Mouse (Mus musculus) liver, embryonic 11.5 days (tissue): Measurements from ENCODE around the gene Zfp791. TPM values are rescaled to one million over a fixed set of nuclear protein-coding genes. Genes with fewer than 3 reads are reported as not detected.

Experiments used
- ATAC-seq: fragments of 200-750 bp; cut with Nextera tagmentation; replicated peaks from 2 replicates; pipeline ENCODE4 v1.8.0; 2017; ENCODE audit warnings: moderate number of reproducible peaks, mild to moderate bottlenecking, moderate TSS enrichment, moderate library complexity; ENCODE audit not compliant: low FRiP score
- DNase-seq: peaks from one replicate; pipeline ENCODE4 v3.0.0-alpha.2; 2017; ENCODE audit warnings: low spot score
- H3K27ac ChIP-seq: fragments of 300-500 bp; sonication (generic); 2 replicates; pipeline ENCODE4 v1.5.1; 2014; ENCODE audit warnings: mild to moderate bottlenecking, low read depth, low read length, control low read depth
- H3K27me3 ChIP-seq: fragments of 300-500 bp; sonication (generic); replicated peaks from 2 replicates; pipeline ENCODE4 v1.6.1; 2014; ENCODE audit warnings: low read length, mixed read lengths; ENCODE audit not compliant: control insufficient read depth, insufficient read depth
- H3K36me3 ChIP-seq: fragments of 300-500 bp; sonication (generic); 2 replicates; pipeline ENCODE4 v1.6.1; 2014; ENCODE audit warnings: mild to moderate bottlenecking, low read length, moderate library complexity, mixed read lengths; ENCODE audit not compliant: control insufficient read depth, insufficient read depth
- H3K4me1 ChIP-seq: fragments of 300-500 bp; sonication (generic); replicated peaks from 2 replicates; pipeline ENCODE4 v1.6.1; 2014; ENCODE audit warnings: low read length, mixed read lengths; ENCODE audit not compliant: control insufficient read depth, insufficient read depth
- H3K4me2 ChIP-seq: fragments of 300-500 bp; sonication (generic); 2 replicates; pipeline ENCODE4 v1.6.1; 2014; ENCODE audit warnings: mild to moderate bottlenecking, control low read depth, moderate library complexity
- H3K4me3 ChIP-seq: fragments of 300-500 bp; sonication (generic); 2 replicates; pipeline ENCODE4 v1.5.1; 2014; ENCODE audit warnings: low read depth, low read length, control low read depth
- H3K9ac ChIP-seq: fragments of 300-500 bp; sonication (generic); 2 replicates; pipeline ENCODE4 v1.6.1; 2014; ENCODE audit warnings: low read depth, low read length, control low read depth
- H3K9me3 ChIP-seq: fragments of 300-500 bp; sonication (generic); 2 replicates; pipeline ENCODE4 v1.6.1; 2016; ENCODE audit warnings: low read length, inconsistent platforms, mixed read lengths; ENCODE audit not compliant: control insufficient read depth
- WGBS: fragments of 180-500 bp; shearing (Covaris S2); extraction: QIAGEN DNeasy Blood & Tissue Kit; methylation state at CpG from one replicate; pipeline ENCODE4 v1.1.7; 2014; 5-methylcytosine and 5-hydroxymethylcytosine counted together
- polyA plus RNA-seq: library from polyadenylated mRNA; unstranded; fragments of >200 nt; fragmentation: Nextera tagmentation; extraction: Ambion mirVana; gene quantifications from 2 replicates; pipeline ENCODE4 v1.2.1, GENCODE M21; 2014

The Zfp791 gene
- polyA plus RNA-seq, 1 experiment from 2014 or later: 1.1 TPM

DNA sequence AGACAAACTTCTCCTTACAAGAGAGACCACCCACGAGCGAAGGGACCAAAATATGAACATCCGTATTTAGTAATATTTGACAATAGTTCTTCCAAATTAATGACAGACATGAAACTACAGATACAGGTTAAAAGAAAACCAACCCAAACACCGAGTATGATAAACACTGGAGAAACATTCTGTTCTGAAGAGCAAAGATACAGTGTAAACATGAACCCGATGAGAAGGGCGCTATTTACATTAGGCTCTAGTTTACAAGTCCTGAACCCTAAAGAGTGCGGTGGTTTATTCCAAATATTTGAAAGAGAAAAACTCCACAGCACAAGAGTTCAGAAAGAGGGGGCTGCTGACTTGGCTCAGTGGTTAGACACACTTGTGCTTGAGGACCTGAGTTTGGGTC is 5.9 kb downstream of the Zfp791 start:
- no peak overlapping the region for H3K4me2 ChIP-seq

DNA sequence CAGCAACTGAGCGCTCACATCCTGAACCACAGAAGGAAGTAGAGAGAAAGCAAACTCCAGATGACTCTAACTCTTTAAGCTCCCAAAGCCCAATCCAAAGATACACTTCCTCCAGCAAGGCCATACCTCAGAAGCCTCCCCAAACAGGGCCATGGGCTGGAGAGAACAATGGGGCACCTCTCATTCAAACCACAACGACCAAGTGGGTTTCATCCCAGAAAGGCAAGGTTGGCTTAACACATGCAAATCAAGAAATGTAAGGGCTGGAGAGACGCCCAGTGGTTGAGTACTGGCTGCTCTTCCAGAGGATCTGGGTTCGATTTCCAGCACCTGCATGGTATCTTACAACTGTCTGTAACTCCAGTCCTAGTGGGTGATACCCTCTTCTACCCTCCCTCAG is 7.4 kb downstream of the Zfp791 start:
- H3K4me3 ChIP-seq: no peak overlapping the region
- no peak overlapping the region for H3K4me2 ChIP-seq
- H3K27me3 ChIP-seq: no peaks in the 10 kb centered on the region
- 62% methylated on average over 4 of the region's 4 CpGs for WGBS
- ATAC-seq: no peak
- H3K9me3 ChIP-seq: no peaks in the 10 kb centered on the region
- no peak overlapping the region for H3K27ac ChIP-seq
- no peak overlapping the region for H3K9ac ChIP-seq
- no peaks in the 10 kb centered on the region for H3K4me1 ChIP-seq
- H3K36me3 ChIP-seq: no peaks in the 10 kb centered on the region; the same call in 1 of the 2 replicates
- no peak for DNase-seq

More for the DNA sequence above, 5.9 kb downstream of the Zfp791 start:
- Histone ChIP-seq H3K4me1 (no peaks in the 10 kb centered on the region), H3K9ac (no peak overlapping the region), H3K4me3 (no peak overlapping the region), H3K27ac (no peak overlapping the region), H3K9me3 (no peaks in the 10 kb centered on the region), H3K36me3 (no peaks in the 10 kb centered on the region), H3K27me3 (no peaks in the 10 kb centered on the region)
- no peak for DNase-seq
- ATAC-seq: no peak
- 77% methylated on average over 7 of the region's 7 CpGs for WGBS

DNA sequence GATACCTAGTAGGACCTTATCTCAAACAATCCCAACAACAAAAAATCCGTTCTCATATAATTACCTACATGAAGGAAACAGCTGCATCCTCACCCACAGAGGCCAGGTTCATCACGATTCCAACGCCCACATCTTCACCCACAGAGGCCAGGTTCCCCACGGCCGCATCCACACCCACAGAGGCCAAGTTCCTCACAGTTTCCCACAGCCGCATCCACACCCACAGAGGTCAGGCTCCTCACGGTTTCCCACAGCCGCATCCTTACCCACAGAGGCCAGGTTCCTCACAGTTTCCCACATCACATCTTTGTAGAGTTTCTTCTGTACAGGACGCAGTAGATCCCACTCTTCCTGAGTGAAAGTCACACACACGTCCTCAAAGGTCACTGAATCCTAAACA is 9.7 kb downstream of the Zfp791 start:
- Histone ChIP-seq H3K27me3 (no peaks in the 10 kb centered on the region), H3K4me1 (no peaks in the 10 kb centered on the region), H3K4me3 (no peak overlapping the region), H3K9me3 (no peaks in the 10 kb centered on the region), H3K36me3 (peaks cover 4% of the 10 kb centered on the region; the same call in 1 of the 2 replicates), H3K27ac (no peak overlapping the region), H3K9ac (no peak overlapping the region), H3K4me2 (no peak overlapping the region)
- WGBS: 84% methylated on average over 10 of the region's 10 CpGs
- ATAC-seq (no peak), DNase-seq (no peak)

DNA sequence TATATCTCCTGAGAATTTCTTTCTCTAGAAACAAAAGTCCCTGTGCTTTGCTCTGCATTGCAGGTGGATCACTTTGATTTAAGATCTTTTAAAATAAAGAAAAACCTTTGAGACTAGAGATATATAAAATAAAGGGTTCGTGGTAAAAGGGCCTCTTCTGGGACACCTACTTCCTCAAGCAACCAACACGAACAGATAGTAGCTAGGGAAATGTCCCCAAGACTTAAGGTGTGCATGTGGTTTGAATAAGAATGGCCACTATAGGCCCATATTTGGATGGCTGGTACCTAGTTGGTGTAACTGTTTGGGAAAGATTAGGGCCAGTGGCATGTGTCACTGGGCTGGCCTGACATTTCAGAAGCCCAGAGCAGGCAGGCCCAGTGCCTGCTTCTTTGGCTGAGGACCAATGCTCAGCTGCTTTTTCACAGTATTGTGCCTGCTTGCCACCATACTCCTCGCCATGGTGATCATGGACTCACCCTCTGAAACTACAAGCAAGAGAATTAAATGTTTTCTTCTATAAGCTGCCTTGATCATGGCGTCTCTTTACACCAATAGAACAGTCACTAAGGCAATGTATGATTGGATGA is 22.7 kb downstream of the Zfp791 start:
- Histone ChIP-seq H3K4me2 (no peak overlapping the region), H3K36me3 (peaks cover 11% of the 10 kb centered on the region; the same call in 1 of the 2 replicates), H3K4me3 (no peak overlapping the region), H3K9ac (no peak overlapping the region), H3K27me3 (no peaks in the 10 kb centered on the region), H3K9me3 (no peaks in the 10 kb centered on the region), H3K4me1 (no peaks in the 10 kb centered on the region), H3K27ac (no peak overlapping the region)
- ATAC-seq (no peak), DNase-seq (no peak)
- 68% methylated on average over 4 of the region's 4 CpGs for WGBS

DNA sequence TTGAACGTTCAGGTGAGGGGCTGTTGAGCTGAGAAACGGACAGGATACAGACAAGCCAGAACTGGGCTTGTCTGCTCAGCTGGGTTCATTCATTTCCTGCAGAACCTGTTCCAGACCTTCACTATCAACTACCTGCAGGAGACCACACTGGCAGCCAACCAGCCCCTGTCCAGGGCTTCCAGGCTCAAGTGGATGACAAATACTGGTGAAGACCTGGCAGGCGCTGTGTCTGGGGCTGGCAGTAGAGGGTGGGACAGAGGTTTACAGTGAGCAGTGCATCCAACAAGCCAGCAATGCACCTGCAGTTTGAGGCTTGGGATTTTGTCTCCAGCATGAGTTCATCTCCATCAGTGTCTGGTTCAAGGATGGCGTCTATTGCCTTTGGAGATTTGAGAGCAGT is 26.0 kb downstream of the Zfp791 start:
- no peaks in the 10 kb centered on the region for H3K9me3 ChIP-seq
- H3K4me3 ChIP-seq: no peak overlapping the region
- peaks cover 14% of the 10 kb centered on the region; the same call in 1 of the 2 replicates for H3K36me3 ChIP-seq
- ATAC-seq: no peak
- no peak overlapping the region for H3K27ac ChIP-seq
- no peaks in the 10 kb centered on the region for H3K27me3 ChIP-seq
- no peak overlapping the region for H3K9ac ChIP-seq
- no peak overlapping the region for H3K4me2 ChIP-seq
- no peak for DNase-seq
- WGBS: 85% methylated on average over 4 of the region's 4 CpGs
- H3K4me1 ChIP-seq: no peaks in the 10 kb centered on the region

DNA sequence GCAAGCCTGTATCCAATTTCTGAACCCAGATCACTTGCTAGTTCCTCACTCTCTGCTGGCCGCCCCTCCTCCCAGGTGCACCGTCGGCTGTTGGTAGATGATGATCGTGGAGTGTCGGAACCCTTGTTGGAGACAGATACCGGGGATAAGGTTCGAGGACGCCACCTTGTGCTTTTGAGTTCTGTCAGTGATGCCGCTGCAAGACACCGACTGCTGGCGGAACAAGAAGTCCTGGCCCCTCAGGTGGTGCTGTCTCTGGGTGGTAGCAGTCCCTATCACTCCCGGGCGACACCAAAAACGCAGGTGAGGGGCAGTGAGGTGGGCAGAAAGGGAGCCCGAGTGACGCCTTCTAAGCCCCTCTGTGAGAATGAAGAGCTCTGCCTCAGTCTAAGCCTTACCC is 26.7 kb downstream of the Zfp791 start:
- DNase-seq (no peak), ATAC-seq (no peak)
- H3K9ac ChIP-seq: no peak overlapping the region
- no peaks in the 10 kb centered on the region for H3K27me3 ChIP-seq
- peaks cover 14% of the 10 kb centered on the region; the same call in 1 of the 2 replicates for H3K36me3 ChIP-seq
- H3K4me1 ChIP-seq: no peaks in the 10 kb centered on the region
- H3K27ac ChIP-seq: no peak overlapping the region
- no peaks in the 10 kb centered on the region for H3K9me3 ChIP-seq
- WGBS: 87% methylated on average over 16 of the region's 16 CpGs
- no peak overlapping the region for H3K4me2 ChIP-seq
- no peak overlapping the region for H3K4me3 ChIP-seq

DNA sequence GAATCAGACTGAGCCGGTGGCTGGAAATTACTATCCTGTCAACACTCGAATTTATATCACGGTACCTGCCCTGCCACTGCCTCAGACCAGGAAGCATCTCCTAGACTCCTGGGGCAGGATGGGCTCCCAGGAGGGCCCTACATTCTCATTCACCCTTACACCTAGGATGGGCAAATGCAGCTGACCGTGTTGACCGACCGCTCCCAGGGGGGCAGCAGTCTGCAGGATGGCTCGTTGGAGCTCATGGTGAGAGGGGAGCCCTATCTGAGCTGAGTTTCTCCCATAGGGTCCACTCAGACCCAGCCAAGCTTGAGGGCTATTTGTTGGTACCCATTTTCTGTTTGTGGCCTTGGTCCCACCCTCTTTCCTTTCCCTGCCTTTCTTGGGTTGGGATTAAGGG is 27.3 kb downstream of the Zfp791 start:
- peaks cover 14% of the 10 kb centered on the region; the same call in 1 of the 2 replicates for H3K36me3 ChIP-seq
- no peaks in the 10 kb centered on the region for H3K27me3 ChIP-seq
- no peak overlapping the region for H3K4me2 ChIP-seq
- no peaks in the 10 kb centered on the region for H3K9me3 ChIP-seq
- WGBS: 92% methylated on average over 7 of the region's 7 CpGs
- no peak overlapping the region for H3K9ac ChIP-seq
- no peaks in the 10 kb centered on the region for H3K4me1 ChIP-seq
- H3K27ac ChIP-seq: no peak overlapping the region
- no peak overlapping the region for H3K4me3 ChIP-seq
- no peak for ATAC-seq
- DNase-seq: no peak

DNA sequence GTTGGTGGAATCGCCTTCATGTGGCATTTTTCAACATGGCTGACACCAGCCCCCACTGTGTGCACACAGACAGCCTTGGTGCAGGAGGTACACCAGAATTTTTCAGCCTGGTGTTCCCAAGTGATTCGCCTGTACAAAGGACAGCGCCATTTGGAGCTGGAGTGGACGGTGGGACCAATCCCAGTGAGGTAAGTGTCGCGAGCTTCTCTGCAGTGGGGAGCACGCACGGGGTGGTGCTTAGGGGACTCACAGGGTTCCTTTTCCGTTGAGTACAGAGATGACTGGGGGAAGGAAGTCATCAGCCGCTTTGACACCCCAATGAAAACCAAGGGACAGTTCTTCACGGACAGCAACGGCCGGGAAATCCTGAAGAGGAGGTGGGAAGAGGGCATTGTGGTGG is 27.8 kb downstream of the Zfp791 start:
- Histone ChIP-seq H3K36me3 (peaks cover 14% of the 10 kb centered on the region; the same call in 1 of the 2 replicates), H3K9me3 (no peaks in the 10 kb centered on the region)
- WGBS: 91% methylated on average over 13 of the region's 13 CpGs

DNA sequence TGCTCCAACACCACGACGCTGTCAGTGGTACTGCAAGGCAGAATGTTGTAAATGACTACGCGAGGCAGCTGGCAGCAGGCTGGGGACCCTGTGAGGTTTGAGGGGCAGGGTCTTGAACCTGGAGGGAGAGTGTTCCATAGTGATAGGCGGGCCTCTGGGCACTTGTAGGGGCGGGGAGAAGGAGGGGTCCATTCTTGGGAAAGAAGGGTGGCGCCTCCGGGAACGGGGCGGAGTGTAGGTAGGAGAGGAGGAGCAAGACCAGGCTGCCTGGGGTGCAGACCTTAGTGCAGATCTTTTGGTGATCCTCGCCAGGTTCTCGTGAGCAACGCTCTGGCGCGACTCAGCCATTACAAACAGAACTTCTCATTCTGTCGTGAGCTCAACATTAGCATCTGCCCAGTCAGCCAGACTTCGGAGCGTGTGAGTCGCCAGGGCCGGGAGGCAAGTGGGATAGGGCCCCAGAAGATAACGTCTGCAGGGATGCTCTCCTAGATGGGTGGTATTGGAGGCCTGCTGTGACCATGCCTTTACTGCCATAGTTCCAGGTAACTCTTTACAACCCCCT is 31.3 kb downstream of the Zfp791 start:
- no peak for DNase-seq
- H3K27ac ChIP-seq: no peak overlapping the region

More for the DNA sequence above, 27.8 kb downstream of the Zfp791 start:
- Histone ChIP-seq H3K4me2 (no peak overlapping the region), H3K4me3 (no peak overlapping the region), H3K27ac (no peak overlapping the region), H3K27me3 (no peaks in the 10 kb centered on the region), H3K9ac (no peak overlapping the region), H3K4me1 (no peaks in the 10 kb centered on the region)
- no peak for DNase-seq
- ATAC-seq: no peak

More for the DNA sequence above, 31.3 kb downstream of the Zfp791 start:
- ATAC-seq: no peak; the same call in 1 of the 2 replicates
- Histone ChIP-seq H3K4me3 (no peak overlapping the region), H3K4me1 (no peaks in the 10 kb centered on the region), H3K27me3 (no peaks in the 10 kb centered on the region), H3K4me2 (no peak overlapping the region), H3K36me3 (peaks cover 14% of the 10 kb centered on the region; the same call in 1 of the 2 replicates), H3K9ac (no peak overlapping the region), H3K9me3 (no peaks in the 10 kb centered on the region)
- WGBS: 50% methylated on average over 21 of the region's 21 CpGs
